In the genomic region with DNA sequence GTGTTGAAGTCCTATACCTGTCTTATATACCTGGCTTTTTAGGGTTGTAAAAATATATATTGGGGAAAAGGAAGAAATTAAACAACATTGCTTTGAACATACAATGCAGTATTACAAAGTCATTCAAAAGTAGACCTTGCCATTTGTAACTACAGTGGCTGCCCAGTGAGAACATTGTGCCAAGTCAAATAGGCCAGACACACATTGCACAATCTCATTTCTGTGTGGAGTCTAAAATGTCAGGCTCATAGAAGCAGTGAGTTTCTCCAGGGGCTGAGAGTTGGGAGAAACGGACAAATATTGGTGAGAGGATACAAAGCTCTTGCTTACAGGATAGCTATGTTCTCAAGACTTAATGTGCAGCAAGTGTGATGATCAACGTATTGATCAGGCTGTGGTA, we compare ENCODE assay signal across 17 mouse cellular contexts. TPM values are rescaled to one million over a fixed set of nuclear protein-coding genes. Genes with fewer than 3 reads are reported as not detected.
A peak's percentile ranks its signal among the peaks of the same experiment; 100 is the strongest.
DNase-seq lines count a peak whose midpoint lies in the region; ATAC-seq and TF ChIP-seq lines count a peak whose summit lies in the region.
"Had no signal": no experiment of that assay in that cellular context is flagged by ENCODE, and none has a peak within 500 bp of the region (broad histone marks: within the 10 kb centered on the region; RNA-seq: fewer than 3 reads in every experiment).

No protein-coding gene starts in this region.

- ATAC-seq in lung, embryonic 14.5 days (ENCODE audit: insufficient read depth), result no peak
- no peak for ATAC-seq in megakaryocyte-erythroid progenitor cell, adult 5-6 weeks (replicated peaks; ENCODE audit: low FRiP score, low TSS enrichment, poor library complexity, severe bottlenecking)
- ATAC-seq: forebrain, embryonic 14.5 days; inflammation-experienced regulatory T-cells, adult 6 months had no signal

- no peak overlapping the region for H3K4me2 ChIP-seq in lung, embryonic 14.5 days
- H3K4me2 ChIP-seq: kidney, embryonic 15.5 days; liver, embryonic 15.5 days had no signal

- H3K36me3 ChIP-seq in lung, embryonic 14.5 days (ENCODE audit: insufficient read depth), result no peaks in the 10 kb centered on the region
- no peaks in the 10 kb centered on the region for H3K36me3 ChIP-seq in limb, embryonic 10.5 days
- H3K36me3 ChIP-seq: kidney, embryonic 15.5 days; liver, embryonic 15.5 days had no signal

- no peak overlapping the region for H3K9ac ChIP-seq in lung, embryonic 14.5 days
- H3K9ac ChIP-seq: kidney, embryonic 15.5 days; liver, embryonic 15.5 days had no signal

- 75% methylated on average over 2 of the region's 2 CpGs for WGBS in lung, embryonic 14.5 days
- WGBS in limb, embryonic 10.5 days, result 91% methylated on average over 2 of the region's 2 CpGs

- H3K27me3 ChIP-seq in lung, embryonic 14.5 days (ENCODE audit: insufficient read depth, low read length), result no peaks in the 10 kb centered on the region
- H3K27me3 ChIP-seq in limb, embryonic 10.5 days (ENCODE audit: low read depth, poor library complexity, severe bottlenecking), result no peaks in the 10 kb centered on the region
- H3K27me3 ChIP-seq: kidney, embryonic 15.5 days; liver, embryonic 15.5 days had no signal

- no peaks in the 10 kb centered on the region for H3K9me3 ChIP-seq in lung, embryonic 14.5 days (ENCODE audit: low read depth, low read length)
- H3K9me3 ChIP-seq in limb, embryonic 10.5 days (replicated peaks), result no peaks in the 10 kb centered on the region
- H3K9me3 ChIP-seq: kidney, embryonic 15.5 days; liver, embryonic 15.5 days had no signal

- no peak for TF ChIP-seq CTCF in lung, embryonic 14.5 days (IDR thresholded peaks at IDR 0.05; ENCODE audit: low read depth)

- peak; percentile 90 for DNase-seq in heart, adult 11 months
- DNase-seq in heart, postnatal 4 days, result no peak
- peak; percentile 33 for DNase-seq in 3T3-L1 (ENCODE audit: low read depth, low spot score)
- peak; percentile 59 for DNase-seq in adrenal gland, postnatal 14 days
- peak; percentile 39 for DNase-seq in lung, embryonic 14.5 days
- no peak for DNase-seq in kidney, postnatal 4 days
- DNase-seq in limb, embryonic 10.5 days (ENCODE audit: low spot score), result no peak
- DNase-seq: right cerebral cortex, postnatal 25 days; thymus, adult 2 months had no signal

- no peak overlapping the region for H3K27ac ChIP-seq in lung, embryonic 14.5 days (ENCODE audit: low read depth)
- no peak overlapping the region for H3K27ac ChIP-seq in limb, embryonic 10.5 days
- H3K27ac ChIP-seq: kidney, embryonic 15.5 days; layer of hippocampus, adult 2 months; liver, embryonic 15.5 days had no signal

- no peak overlapping the region for H3K4me3 ChIP-seq in lung, embryonic 14.5 days (ENCODE audit: low read depth, low read length)
- no peak overlapping the region for H3K4me3 ChIP-seq in limb, embryonic 10.5 days
- H3K4me3 ChIP-seq: kidney, embryonic 15.5 days; layer of hippocampus, adult 2 months; liver, embryonic 15.5 days had no signal

- H3K4me1 ChIP-seq in lung, embryonic 14.5 days (ENCODE audit: insufficient read depth), result no peaks in the 10 kb centered on the region
- no peaks in the 10 kb centered on the region for H3K4me1 ChIP-seq in limb, embryonic 10.5 days
- H3K4me1 ChIP-seq: kidney, embryonic 15.5 days; liver, embryonic 15.5 days had no signal

RNA-seq across cellular contexts. Expression of a gene that starts 7.9 kb away (rescaled TPM):
- total RNA-seq in heart, postnatal 4 days (2021), result under 1 TPM in 1 of 2 experiments, not detected in 1; 0.77 TPM
- 0.15 TPM in 1 of 2 replicates, not detected in the other for total RNA-seq in adrenal gland, postnatal 14 days (2021)
- polyA plus RNA-seq in lung, embryonic 14.5 days (2014; fragmentation: Nextera tagmentation; extraction: Ambion mirVana), result 0.03 TPM in 1 of 2 replicates, not detected in the other
- total RNA-seq in megakaryocyte-erythroid progenitor cell, adult 5-6 weeks (2014; fragmentation: Nextera tagmentation), result not detected in 2 replicates
- total RNA-seq in megakaryocyte-erythroid progenitor cell, adult 5-6 weeks (2017), result not detected in 2 replicates
- polyA plus RNA-seq in limb, embryonic 10.5 days (2016; fragmentation: Nextera tagmentation; extraction: Ambion mirVana), result not detected in 2 replicates
- total RNA-seq: hematopoietic stem cell, adult 5-6 weeks; MEL had no signal
- polyA plus RNA-seq: kidney, embryonic 15.5 days had no signal

RNA-seq across cellular contexts. Expression of a gene that starts 30.1 kb away (rescaled TPM):
- 1 to 10 TPM in 1 of 2 experiments, under 1 TPM in 1; 0.14 to 3.2 TPM for total RNA-seq in heart, postnatal 4 days (2021)
- 0.23 and 0.30 TPM in 2 replicates for total RNA-seq in adrenal gland, postnatal 14 days (2021)
- polyA plus RNA-seq in lung, embryonic 14.5 days (2014; fragmentation: Nextera tagmentation; extraction: Ambion mirVana), result not detected in 2 replicates
- not detected in 2 replicates for total RNA-seq in megakaryocyte-erythroid progenitor cell, adult 5-6 weeks (2014; fragmentation: Nextera tagmentation)
- total RNA-seq in megakaryocyte-erythroid progenitor cell, adult 5-6 weeks (2017), result not detected in 2 replicates
- 0.05 TPM in 1 of 2 replicates, not detected in the other for polyA plus RNA-seq in limb, embryonic 10.5 days (2016; fragmentation: Nextera tagmentation; extraction: Ambion mirVana)
- total RNA-seq: hematopoietic stem cell, adult 5-6 weeks; MEL had no signal
- polyA plus RNA-seq: inflammation-experienced regulatory T-cells, adult 6 months had no signal

RNA-seq across cellular contexts. Expression of a gene that starts 47.0 kb away (rescaled TPM):
- total RNA-seq in heart, postnatal 4 days (2021), result 10 to 100 TPM in 1 of 2 experiments, 1 to 10 TPM in 1; 3.0 to 17.6 TPM
- not detected in 2 replicates for total RNA-seq in adrenal gland, postnatal 14 days (2021)
- 0.22 and 0.28 TPM in 2 replicates for polyA plus RNA-seq in lung, embryonic 14.5 days (2014; fragmentation: Nextera tagmentation; extraction: Ambion mirVana)
- not detected in 2 replicates for total RNA-seq in megakaryocyte-erythroid progenitor cell, adult 5-6 weeks (2014; fragmentation: Nextera tagmentation)
- not detected in 2 replicates for total RNA-seq in megakaryocyte-erythroid progenitor cell, adult 5-6 weeks (2017)
- 0.11 TPM in 1 of 2 replicates, not detected in the other for polyA plus RNA-seq in limb, embryonic 10.5 days (2016; fragmentation: Nextera tagmentation; extraction: Ambion mirVana)
- total RNA-seq: hematopoietic stem cell, adult 5-6 weeks; MEL had no signal
- polyA plus RNA-seq: inflammation-experienced regulatory T-cells, adult 6 months had no signal

RNA-seq across cellular contexts. Expression of a gene that starts 59.1 kb away (rescaled TPM):
- total RNA-seq in heart, postnatal 4 days (2021), result under 1 TPM in 1 of 2 experiments, not detected in 1; 0.65 TPM
- total RNA-seq in adrenal gland, postnatal 14 days (2021), result 0.08 TPM in 1 of 2 replicates, not detected in the other
- polyA plus RNA-seq in lung, embryonic 14.5 days (2014; fragmentation: Nextera tagmentation; extraction: Ambion mirVana), result not detected in 2 replicates
- not detected in 2 replicates for total RNA-seq in megakaryocyte-erythroid progenitor cell, adult 5-6 weeks (2014; fragmentation: Nextera tagmentation)
- not detected in 2 replicates for total RNA-seq in megakaryocyte-erythroid progenitor cell, adult 5-6 weeks (2017)
- polyA plus RNA-seq in limb, embryonic 10.5 days (2016; fragmentation: Nextera tagmentation; extraction: Ambion mirVana), result not detected in 2 replicates
- total RNA-seq: hematopoietic stem cell, adult 5-6 weeks; MEL had no signal
- polyA plus RNA-seq: inflammation-experienced regulatory T-cells, adult 6 months; kidney, embryonic 15.5 days had no signal

Comparison
In these comparisons a context has a peak if more than half of its experiments do, and no peak if none do; other contexts are left out.
1. DNase-seq: peak in heart, adult 11 months (single experiment), 3T3-L1 (single experiment), adrenal gland, postnatal 14 days (single experiment) and lung, embryonic 14.5 days (single experiment); none in heart, postnatal 4 days (single experiment), kidney, postnatal 4 days (0 of 2) and limb, embryonic 10.5 days (single experiment).